Mouse (Mus musculus): ENCODE results near the gene Kdm6b.
A peak's percentile ranks its signal among the peaks of the same experiment; 100 is the strongest.

Kdm6b gene

GRCm38 (mm10) chr11:69386758-69387157 is 26.7 kb downstream of the Kdm6b start:
- no peak for DNase-seq

GRCm38 (mm10) chr11:69384979-69385378 is 28.5 kb downstream of the Kdm6b start:
- no peak for DNase-seq

GRCm38 (mm10) chr11:69382478-69383105 is 30.9 kb downstream of the Kdm6b start:
- DNase-seq, result peak in 1 of 2 experiments; percentile 33

GRCm38 (mm10) chr11:69381356-69381755 is 32.1 kb downstream of the Kdm6b start:
- DNase-seq, result peak; percentile 74 to 79

GRCm38 (mm10) chr11:69379600-69379999 is 33.9 kb downstream of the Kdm6b start:
- DNase-seq, result no peak

GRCm38 (mm10) chr11:69377766-69378165 is 35.7 kb downstream of the Kdm6b start:
- DNase-seq, result no peak

- DNase-seq, result no peak
These were observed 37.8 kb downstream of the Kdm6b start for GRCm38 (mm10) chr11:69375646-69376045.

GRCm38 (mm10) chr11:69373223-69373965 is 40.1 kb downstream of the Kdm6b start:
- DNase-seq, result no peak

- DNase-seq, result peak in 1 of 2 experiments; percentile 33
These were observed 40.7 kb downstream of the Kdm6b start for GRCm38 (mm10) chr11:69372780-69373170.

- DNase-seq, result peak; percentile 91 to 94
These were observed 41.3 kb downstream of the Kdm6b start for GRCm38 (mm10) chr11:69372056-69372779.

- DNase-seq, result no peak
These were observed 41.9 kb downstream of the Kdm6b start for GRCm38 (mm10) chr11:69371601-69372000.

GRCm38 (mm10) chr11:69370817-69371215 is 42.7 kb downstream of the Kdm6b start:
- DNase-seq, result no peak

- no peak for DNase-seq
These were observed 43.3 kb downstream of the Kdm6b start for GRCm38 (mm10) chr11:69369990-69370816.

- DNase-seq, result no peak
These were observed 44.1 kb downstream of the Kdm6b start, which contains the start of gene Chd3 for GRCm38 (mm10) chr11:69369215-69369989. Gene Chd3, minus strand, starts transcription at chr11:69369406.

GRCm38 (mm10) chr11:69368356-69369214 is 44.9 kb downstream of the Kdm6b start:
- peak; percentile 35 to 68 for DNase-seq

- DNase-seq, result no peak
These were observed 45.7 kb downstream of the Kdm6b start for GRCm38 (mm10) chr11:69367616-69368355.

- DNase-seq, result no peak
These were observed 46.4 kb downstream of the Kdm6b start for GRCm38 (mm10) chr11:69366855-69367615.

- peak; percentile 79 to 84 for DNase-seq
These were observed 47.2 kb downstream of the Kdm6b start for GRCm38 (mm10) chr11:69366157-69366854.

GRCm38 (mm10) chr11:69365722-69366121 is 47.8 kb downstream of the Kdm6b start:
- DNase-seq, result no peak
